Mouse (Mus musculus) adrenal gland, postnatal 4 days (tissue): ENCODE data around the gene Ppil4. TPM values are rescaled to one million over a fixed set of nuclear protein-coding genes. Genes with fewer than 3 reads are reported as not detected.
A peak's percentile ranks its signal among the peaks of the same experiment; 100 is the strongest.

Experiments used
- DNase-seq, 2 experiments: peaks; one replicate each; pipeline ENCODE4 v3.0.0; 2021 to 2022; ENCODE audit warnings: low spot score in 2 of 2, mixed read lengths in 2 of 2
- microRNA-seq: library from miRNA; unstranded; fragments of <30 nt; microRNA quantifications from one replicate; pipeline ENCODE4 v1.2.0, GENCODE M21; 2021
- total RNA-seq, 2 experiments: library from RNA; stranded (reverse); gene quantifications; 2 replicates each; pipeline ENCODE4 v1.2.3; 2021

Ppil4 gene
- total RNA-seq, 2 experiments from 2014 or later, result 32.1 TPM

DNA sequence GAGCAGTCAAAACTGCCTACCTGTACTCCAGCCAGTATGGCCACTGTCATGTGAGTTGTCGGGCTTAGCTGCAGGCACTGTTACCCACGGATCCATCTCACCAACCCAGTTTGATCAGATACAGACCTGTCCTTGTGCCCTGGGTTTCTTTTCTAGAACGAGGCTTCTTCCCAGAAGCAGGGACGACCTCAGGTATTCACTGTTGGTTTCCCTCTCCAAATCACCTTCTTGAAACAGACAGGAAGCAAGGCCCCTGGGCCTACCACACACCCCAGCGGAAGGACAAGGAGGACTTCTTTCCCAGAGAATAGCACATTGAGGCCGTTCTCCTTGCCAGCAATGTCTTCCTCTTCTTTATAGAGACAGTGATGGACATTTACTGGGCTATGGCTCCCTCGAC, 67.8 kb downstream of the Ppil4 start:
- no peak for DNase-seq

DNA sequence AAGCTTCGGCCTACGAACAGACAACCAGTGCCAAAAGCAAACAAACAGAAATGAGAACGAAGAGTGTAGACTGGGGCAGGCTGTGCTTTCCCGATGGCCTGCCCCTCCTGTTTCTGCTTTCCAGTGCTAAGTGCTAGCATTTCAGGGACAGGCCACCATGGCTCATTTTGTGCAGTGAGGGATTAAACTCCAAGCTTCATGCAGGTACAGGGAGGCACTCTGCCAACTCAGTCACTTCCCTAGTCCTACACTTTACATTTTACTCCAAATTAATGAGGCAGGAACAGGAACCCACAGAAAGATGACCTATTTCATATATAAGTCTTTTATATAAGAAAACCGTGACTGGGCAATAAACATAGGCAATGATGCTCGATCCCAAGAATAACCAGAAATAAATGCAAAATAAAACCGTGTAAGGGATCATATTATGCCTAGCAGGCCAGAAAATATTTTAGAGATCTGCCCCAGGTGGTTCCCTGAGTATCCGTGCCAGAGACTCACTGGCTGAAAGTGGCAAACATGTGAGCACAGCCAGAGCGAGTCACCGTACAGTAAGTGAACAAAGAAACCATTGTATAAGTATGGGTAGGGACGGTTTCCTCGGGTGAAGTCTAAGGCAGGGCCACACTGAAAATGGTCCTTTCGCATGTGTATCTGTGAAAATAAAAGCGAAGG, 68.7 kb downstream of the Ppil4 start:
- DNase-seq, result no peak

DNA sequence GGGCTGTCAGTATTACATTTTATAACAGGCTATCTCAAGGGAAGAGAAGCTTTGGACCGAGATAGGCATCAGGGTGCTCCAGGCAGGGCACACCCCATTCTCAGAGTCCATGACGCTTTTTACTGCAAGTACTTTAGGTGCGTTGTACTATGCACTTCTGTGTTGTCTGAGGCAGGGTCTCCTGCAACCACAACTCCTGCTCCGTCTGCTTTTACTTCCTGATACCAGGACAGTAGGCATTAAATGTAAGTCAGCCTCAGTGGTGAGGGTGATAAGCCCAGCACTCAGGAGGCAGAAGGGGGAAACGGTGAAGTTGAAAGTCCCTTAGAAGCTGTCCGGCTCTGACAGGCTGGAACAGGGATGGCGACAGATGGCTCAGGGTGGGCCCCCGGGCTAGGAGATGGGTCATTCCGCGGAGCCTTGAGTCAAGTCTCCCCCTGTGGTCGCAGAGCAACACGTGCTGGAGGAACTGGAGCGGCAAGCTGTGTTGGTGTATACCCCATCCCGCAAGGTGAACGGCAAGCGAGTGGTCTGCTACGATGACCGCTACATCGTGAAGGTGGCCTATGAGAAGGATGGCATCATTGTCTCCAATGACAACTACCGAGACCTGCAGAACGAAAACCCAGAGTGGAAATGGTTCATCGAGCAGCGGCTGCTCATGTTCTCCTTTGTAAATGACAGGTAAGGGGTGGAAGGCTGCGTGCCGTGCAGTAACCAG, 69.4 kb downstream of the Ppil4 start:
- no peak for DNase-seq

DNA sequence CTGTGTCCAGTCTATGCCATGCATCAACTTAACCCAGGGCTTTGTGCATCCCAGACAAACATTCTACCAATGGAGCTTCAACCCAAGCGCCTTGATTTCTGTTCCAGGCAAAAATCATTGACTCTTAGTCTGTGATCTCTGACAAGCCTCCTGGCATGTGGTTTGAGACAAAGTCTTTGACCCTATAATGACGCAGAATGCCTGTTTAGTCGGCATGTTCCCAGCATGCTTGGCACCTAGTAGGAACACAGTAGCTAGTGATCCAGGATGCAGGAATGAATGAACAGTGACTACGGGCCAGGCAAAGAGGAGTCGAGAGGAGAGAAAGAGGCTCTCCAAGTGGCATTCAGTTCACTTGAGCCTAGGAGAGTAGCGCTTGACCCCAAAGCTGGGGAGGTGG, 70.7 kb downstream of the Ppil4 start:
- peak in 1 of 2 experiments; percentile 0 for DNase-seq

DNA sequence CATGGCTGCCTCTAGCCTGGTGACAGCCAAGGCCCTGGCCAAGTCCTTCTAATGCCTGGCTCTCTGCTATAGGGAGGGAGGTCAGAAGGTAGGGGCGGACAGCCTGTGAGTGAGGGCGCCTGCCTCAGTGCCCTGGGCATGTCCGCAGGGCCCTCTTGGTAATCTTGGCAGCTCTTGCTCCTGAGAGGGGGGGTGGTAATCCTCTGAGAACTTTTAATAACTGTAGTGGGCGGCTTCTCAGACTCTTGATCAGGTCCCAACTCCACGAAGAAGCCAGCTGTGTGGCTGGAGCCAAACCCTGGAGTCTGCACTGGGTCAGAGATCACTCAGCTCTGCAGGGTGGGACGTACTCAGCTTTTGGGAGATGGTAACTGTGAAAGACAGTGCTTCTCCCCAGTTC, 71.5 kb downstream of the Ppil4 start:
- DNase-seq, result peak in 1 of 2 experiments; percentile 1

DNA sequence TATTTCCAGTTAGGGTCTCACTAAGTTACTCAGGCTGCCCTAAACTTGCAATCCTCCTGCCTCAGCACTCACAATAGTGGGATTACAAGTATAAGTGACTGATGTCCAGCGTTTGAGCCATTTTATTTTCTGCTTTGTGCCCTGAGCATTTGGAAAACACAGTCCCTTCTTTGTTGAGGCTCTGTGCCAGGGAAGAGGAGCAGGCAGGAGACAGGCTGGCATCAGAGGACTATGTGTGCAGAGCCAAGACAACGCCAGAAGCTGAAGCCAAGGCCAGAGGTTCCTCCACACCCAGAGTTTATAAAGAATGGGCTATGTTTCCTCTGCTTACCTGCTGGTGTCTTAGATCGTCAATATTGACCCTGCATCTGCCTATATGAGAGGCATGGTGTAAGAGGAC, 72.1 kb downstream of the Ppil4 start:
- DNase-seq, result peak in 1 of 2 experiments; percentile 0

DNA sequence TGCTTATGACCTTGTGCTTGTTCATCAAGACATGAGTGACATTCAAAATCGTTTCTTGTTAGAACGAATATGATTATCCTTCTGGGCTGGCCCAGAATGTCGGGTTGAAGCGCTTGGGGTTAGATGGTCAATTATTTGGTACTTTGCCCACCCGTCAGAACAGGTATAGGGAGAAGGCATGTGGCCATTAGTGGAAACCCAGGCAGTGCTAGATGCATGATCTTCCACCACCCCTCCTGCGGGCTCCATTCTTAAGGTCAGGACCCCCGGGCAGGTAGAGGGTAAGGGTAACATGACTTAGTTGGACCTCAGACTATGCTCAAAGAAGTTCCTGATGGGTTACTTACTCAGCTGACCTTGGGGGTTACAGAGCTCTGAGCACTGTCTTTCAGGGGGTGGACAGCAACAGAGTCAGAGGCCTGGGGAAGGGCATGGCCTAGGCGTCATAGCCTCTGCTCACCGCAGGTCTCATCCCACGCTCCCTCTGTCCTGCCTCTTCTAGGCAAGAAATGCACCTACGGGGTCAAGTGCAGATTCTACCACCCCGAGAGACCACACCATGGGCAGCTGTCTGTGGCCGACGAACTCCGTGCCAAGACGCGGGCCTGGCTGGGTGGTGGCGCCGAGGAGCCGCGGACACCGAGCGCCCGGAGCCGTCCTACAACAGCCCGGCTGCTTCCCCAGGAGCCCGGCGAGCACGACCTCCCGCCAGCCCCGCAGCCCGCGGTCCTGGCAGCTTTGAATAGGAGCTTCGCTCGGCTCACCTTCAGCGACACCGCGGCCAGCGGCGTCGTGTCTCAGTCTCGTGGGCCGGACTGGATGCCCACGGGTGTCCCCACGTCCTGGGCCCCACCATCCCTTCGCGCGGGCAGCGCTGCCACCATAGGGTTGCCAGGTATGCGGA, 74.3 kb downstream of the Ppil4 start:
- DNase-seq, result peak in 1 of 2 experiments; percentile 24

DNA sequence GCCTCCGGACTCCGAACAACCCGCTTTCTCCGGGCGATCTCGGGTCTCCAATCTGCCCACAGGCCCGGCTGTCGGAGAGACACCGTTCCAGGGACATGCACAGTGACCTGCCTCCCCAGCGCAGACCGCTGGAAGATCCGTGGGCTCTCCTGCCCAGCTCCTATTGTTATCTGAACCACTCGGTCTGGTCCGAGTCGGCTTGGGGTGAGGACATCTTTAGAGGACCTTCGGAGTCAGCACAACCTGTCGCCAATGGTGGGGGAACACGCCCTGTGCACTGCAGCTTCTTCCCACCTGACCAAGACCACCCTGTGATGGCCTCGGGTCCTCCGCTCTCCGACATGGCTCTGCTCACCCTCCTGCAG, 75.0 kb downstream of the Ppil4 start:
- DNase-seq, result no peak

DNA sequence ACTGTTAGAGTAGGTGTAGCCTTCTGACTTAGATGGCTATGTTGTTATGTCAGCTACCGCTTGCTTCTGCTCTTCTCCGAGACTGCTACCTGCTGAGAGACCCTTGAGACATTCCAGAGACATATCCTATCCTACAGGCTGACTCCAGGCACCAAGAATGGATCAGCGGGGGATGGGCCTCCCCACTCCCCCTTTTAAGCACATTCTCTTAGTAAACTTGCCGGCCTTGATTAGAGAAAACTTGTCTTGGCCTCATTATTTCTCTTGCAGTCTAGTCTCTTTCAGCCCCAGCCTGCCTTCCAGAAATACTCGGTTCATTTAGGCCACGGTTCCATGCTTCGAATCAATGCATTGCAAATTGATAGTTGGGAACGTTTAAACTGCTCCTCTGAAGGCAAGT, 77.1 kb downstream of the Ppil4 start:
- DNase-seq, result no peak

DNA sequence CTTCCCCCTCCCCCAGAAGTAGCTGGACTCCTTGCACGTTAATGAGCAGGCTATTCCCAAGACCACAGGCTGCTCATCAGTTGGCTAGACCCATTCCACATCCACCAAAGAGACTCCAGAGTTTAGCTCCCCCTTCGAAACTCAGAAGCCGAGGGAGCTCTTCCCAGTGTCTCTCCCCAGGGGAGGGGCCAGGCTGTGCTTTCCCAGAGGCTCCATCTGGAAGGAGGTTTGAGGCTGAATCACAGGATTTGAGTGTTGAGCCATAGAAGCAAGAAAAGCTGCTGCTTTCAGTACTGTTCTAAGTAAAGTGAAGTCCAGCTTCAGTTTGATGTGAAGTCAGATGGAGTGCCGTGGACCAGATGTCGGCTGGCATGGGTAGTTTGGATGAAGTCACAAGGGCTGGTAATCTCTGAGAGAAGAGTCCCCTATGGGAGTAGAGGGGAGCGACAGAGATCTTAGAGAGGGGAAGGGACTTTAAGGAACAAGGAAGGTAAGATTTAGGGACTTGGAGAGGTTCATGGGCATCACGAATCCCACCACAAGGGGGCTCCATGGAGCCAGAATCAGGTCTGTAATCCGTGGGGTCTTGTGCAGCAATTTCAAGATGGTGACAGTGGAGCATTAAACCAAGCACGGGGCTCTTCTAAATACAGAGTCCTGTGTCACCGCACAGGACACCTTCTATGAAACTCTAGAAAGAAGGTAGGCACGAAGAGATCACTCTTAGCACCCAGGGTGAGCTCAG, 78.1 kb downstream of the Ppil4 start:
- no peak for DNase-seq

DNA sequence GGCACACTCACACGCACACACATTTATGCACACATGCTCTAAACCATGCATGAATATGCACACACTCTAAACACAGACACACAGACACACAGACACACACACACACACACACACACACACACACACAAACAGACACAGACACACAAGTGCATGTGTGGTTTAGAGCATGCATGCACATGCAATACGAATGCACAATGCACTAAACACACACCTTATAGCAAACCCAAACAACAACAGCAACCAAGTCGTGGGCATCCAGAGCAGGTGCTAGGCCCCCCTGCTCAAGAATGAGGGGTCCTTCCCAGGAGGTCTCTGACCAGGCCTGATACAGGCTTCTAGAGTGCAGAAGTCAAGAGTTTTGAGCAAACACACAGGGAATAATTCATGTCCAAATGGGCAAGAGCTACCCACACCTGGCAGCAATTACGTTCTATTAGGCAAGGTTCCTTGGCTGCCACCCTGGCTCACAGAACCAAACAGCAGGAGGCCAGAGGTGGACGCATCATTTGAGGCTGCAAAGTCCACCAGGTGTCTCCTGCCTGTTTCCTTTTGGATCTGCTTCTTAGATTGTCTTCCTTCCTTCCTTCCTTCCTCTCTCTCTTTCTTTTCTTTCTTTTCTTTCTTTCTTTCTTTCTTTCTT, 78.8 kb downstream of the Ppil4 start:
- DNase-seq, result no peak

Small RNA genes within 50 kb of the gene (microRNA-seq; reads per million reads assigned to microRNA genes)
- gene Mir5104, result not detected

Other genes starting within 250 kb of the Ppil4 start
- gene Lrp11, start 203.1 kb upstream of the Ppil4 start, total RNA-seq, result 10 to 100 TPM; 20.9 to 23.9 TPM
- gene Nup43, start 125.4 kb upstream of the Ppil4 start, total RNA-seq, result 10 to 100 TPM; 16.2 to 16.3 TPM
- 10 to 100 TPM; 84.7 to 89.2 TPM for gene Pcmt1, start 111.8 kb upstream of the Ppil4 start, total RNA-seq
- 10 to 100 TPM; 63.5 to 65.9 TPM for gene Lats1, start 111.7 kb upstream of the Ppil4 start, total RNA-seq
- gene Katna1, start 66.9 kb upstream of the Ppil4 start, total RNA-seq, result 10 to 100 TPM; 34.0 to 39.2 TPM
- 100 to 1,000 TPM; 148 to 160 TPM for gene Ginm1, start 67 bp upstream of the Ppil4 start, total RNA-seq
- gene Zc3h12d, start 39.6 kb downstream of the Ppil4 start, total RNA-seq, result under 1 TPM; 0.25 to 0.42 TPM
- gene Tab2, start 163.3 kb downstream of the Ppil4 start, total RNA-seq, result 10 to 100 TPM; 81.0 to 85.8 TPM